Mouse (Mus musculus): ENCODE measurements at regions not wholly inside any gene's neighbourhood (a gene's known extent, or its start where the extent isn't known, plus 50 kb on each side); places are given as distances from the start of the nearest gene placed in this dataset.

DNA sequence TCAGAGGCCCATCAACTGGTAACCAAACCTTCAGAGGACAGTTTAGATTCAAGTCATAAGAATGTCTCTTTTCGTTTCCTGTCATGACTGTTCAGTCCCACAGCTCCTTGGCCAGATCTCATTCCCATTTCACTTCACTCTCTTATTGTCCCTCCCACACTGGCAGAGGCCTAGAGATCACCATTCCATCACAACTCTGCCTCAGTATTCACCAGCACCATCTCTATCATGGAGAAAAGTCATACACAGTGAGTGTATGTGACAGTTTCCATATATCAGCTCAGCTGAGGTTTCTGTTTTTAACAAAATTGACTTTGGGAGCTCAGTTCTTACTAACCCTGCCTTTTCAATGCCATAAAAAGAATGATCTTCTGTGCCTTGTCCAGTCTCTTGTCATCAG is 719.7 kb downstream of the 1700064H15Rik start:
- no peak for TF ChIP-seq EP300 (IDR thresholded peaks at IDR 0.05; ENCODE audit: low read depth)
- no peak for TF ChIP-seq CTCF (IDR thresholded peaks at IDR 0.05; ENCODE audit: low read depth)

All from liver, postnatal 0 days (tissue).